Mouse (Mus musculus): ENCODE data around the gene Grhpr.
"Not testable (repeated sequence)": the region's sequence is repeated elsewhere in the genome, so short reads cannot be mapped to it uniquely, and the experiment has no call there.

The Grhpr gene

GRCm38 (mm10) chr4:44974331-44974730 lies 6.9 kb upstream of the Grhpr start:
- no peak for DNase-seq (ENCODE audit: low spot score)

DNA sequence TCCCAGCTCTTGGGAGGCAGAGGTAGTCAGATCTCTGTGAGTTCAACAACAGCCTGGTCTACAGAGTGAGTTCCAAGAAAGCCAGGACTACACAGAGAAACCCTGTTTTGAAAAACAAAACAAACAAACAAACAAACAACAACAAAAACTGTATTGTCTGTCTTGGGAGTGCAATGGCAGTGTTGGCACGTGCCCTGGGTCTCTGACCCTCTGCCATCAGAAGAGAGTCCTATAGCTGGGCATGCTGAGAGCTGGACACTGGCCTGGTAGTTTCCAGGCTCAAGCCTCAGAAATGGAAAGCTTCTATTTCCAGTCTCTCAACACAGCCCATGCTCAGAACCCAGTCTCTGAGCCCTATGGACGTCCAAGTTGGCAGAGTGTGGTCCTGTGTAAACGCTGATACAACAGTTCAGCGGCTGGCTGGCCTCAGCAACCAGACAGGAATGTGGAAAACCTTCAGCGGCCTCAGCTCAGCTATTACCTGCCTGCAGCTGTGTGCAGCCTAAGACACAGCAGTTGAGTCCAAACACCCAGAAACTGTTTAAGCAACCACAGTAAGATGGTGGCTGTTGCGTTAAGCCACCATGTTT lies 5.1 kb upstream of the Grhpr start:
- no peak for DNase-seq (ENCODE audit: low spot score)

DNA sequence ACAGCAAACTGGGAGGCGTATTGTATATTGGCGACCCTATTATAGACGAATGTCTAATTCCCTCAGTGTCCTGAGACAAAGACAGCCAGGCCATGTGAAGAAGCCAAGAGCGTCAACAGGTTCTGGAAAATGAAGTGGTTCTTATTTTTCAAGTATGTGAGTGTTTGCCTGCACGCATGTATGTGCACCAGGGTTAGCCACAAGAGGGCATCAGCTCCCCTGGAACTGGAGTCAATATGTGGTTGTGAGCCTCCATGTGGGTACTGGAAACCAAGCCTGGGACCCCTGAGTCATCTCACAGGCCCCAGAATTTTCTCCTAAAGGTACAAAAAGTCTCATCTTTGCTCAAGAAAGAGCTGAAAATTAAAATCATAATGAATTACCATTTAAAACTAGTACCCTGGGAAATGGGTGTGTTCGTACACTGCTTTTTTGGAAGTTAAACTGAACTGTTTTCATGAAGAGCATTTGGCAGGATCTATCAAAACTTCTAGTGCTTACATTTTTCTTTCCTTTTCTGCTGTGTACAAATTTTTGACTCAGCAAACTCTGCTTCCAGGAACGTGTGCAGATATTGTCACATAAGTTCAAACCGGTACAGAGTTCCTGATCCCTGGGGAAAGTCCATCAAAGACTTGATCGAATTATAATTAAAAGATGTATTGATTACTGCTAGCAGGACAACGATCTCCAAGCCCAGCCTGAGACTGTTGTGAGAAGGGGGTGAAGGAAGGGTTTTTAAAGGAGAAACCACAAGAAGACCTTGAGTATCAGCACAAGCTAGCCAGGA lies 4.1 kb upstream of the Grhpr start:
- no peak for DNase-seq (ENCODE audit: low spot score)

- DNase-seq (ENCODE audit: low spot score): no peak
These were observed 3.0 kb upstream of the Grhpr start for GRCm38 (mm10) chr4:44978175-44978574.

- DNase-seq (ENCODE audit: low spot score): no peak
These were observed 1.3 kb upstream of the Grhpr start for GRCm38 (mm10) chr4:44979794-44980338.

GRCm38 (mm10) chr4:44981974-44982287 lies 736 bp downstream of the Grhpr start:
- no peak for DNase-seq (ENCODE audit: low spot score)

DNA sequence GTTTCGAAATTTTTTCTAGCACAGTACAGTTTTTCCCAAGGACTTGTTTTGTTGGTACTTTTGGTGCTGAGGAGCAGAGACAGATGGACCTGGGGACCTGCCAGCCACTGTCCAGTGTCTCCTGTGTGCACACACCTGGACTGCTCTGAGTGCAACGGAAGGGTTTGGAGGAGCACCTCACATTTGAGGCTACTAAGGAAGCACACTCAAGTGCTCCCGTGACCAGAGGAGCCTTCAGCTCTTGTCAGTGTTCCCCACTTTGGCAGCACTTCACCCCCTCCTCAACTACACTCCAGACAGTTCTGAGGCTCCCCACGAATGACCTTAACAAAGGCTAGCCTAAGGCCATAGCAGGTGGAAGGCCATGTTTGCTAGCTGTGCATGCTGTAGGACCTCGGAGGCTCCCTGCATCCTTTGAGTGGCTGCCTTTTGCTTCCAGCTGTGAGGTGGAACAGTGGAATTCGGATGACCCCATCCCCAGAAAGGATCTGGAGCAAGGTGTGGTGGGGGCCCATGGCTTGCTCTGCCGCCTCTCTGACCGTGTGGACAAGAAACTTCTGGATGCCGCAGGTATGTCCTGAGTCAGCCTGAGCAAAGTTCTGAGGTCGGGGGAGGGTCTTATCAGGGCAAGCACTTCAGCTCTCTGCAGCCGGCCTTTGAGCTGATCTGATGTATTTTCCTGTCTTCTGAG lies 1.4 kb downstream of the Grhpr start:
- no peak for DNase-seq (ENCODE audit: low spot score)

DNA sequence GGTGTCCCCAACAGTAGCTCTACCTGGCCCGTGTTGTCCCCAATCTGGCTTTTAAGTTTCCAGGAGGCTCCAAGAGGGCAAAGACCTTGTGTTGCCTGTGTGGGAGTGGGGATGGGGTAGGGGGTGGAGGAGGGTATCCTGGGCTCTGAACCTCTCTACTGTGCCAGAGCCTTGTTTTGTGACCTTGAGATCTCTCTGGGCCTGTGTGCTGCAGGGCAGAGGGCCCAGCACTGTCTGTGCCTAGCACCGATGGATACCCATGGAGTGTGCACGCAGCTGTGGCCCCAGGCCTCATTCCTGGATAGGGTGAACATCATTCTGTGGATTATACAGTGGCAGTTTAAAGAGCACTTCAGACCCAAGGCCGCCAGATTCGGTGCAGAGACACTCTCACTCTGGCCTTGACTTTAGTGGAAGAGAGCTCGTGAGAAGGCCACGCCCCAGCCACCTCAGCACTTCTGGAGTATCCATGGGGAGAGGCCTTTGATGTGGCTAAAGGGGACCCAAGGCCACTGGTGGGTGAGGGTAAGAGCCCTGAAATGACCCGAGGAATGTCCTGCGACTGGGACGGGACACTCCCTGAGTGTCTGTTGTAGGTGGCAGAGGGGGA lies 2.0 kb downstream of the Grhpr start:
- no peak for DNase-seq (ENCODE audit: low spot score)

- no peak for DNase-seq (ENCODE audit: low spot score)
These were observed 9.4 kb downstream of the Grhpr start for GRCm38 (mm10) chr4:44990560-44990959.

DNA sequence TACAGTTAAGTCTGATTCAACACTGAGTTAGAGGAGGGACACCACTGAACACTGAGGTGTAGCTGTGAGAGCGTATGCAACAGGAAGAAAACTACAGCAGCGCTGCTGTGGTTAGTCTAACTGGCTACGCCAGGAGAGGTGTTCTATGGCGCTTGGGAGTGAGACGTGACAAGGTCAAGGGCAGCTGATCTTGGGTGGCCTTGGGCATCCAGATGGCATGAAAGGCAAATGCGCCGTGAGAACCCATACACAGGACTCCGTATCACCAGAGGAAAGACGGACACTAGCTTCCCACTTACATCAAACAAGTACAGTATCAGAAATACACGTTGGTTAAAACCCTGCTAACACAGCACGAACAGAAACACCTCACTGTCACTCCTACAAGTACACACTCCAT lies 11.1 kb downstream of the Grhpr start:
- not testable (repeated sequence) for DNase-seq (ENCODE audit: low spot score)

GRCm38 (mm10) chr4:44993179-44993578 lies 12.0 kb downstream of the Grhpr start:
- not testable (repeated sequence) for DNase-seq (ENCODE audit: low spot score)

GRCm38 (mm10) chr4:44993847-44994246 lies 12.7 kb downstream of the Grhpr start:
- DNase-seq (ENCODE audit: low spot score): no peak

DNA sequence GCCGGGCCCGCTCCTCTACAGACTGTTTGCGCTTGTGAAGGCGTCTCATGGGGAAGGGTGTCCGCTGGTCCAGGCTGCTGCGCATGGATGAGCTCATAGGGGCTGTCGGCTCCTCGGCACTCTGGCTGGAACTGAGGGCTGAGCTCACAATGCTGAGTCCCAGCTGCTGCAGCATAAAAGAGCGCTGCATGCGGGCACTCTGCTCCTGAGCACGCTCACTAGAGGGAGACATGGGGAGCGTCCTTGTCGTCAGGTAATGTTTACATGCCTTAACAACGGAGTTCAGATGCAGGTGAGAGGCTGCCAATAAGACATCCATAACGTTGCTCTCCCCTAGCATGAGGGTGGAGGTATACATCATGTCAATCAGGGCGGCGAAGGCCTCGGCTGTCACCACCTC lies 13.6 kb downstream of the Grhpr start:
- no peak for DNase-seq (ENCODE audit: low spot score)

- no peak for DNase-seq (ENCODE audit: low spot score)
These were observed 16.9 kb downstream of the Grhpr start for GRCm38 (mm10) chr4:44998071-44998470.

- DNase-seq (ENCODE audit: low spot score): no peak
These were observed 18.8 kb downstream of the Grhpr start for GRCm38 (mm10) chr4:45000001-45000400.

GRCm38 (mm10) chr4:45005452-45005851 lies 24.3 kb downstream of the Grhpr start:
- DNase-seq (ENCODE audit: low spot score): no peak

GRCm38 (mm10) chr4:45010806-45011415 lies 29.7 kb downstream of the Grhpr start:
- DNase-seq (ENCODE audit: low spot score): no peak

DNA sequence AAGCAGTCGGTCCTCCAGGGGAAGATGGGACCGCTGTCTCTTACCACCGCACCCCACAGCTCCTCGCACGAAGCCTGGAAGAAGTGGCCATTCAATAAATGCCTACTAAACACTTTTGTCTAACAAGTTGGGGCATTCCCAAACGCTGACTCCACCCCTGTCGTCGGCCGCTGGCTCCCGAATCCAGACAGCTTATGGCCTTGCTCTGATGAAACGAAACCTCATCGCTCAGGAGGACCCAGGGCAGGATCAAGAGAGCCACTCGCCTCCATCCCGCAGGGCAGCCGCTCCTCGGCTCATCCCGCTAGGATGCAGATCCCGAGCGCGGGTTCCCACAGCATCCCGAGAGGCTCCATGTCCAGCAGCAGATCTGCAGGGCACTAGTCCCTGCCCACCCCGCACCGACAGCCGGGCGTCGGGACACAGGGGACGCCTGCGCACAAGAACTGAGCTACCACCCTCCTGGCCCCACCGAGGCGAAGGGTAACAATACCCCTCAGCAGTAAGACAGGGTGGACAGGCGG lies 30.4 kb downstream of the Grhpr start:
- peak; percentile 38 for DNase-seq (ENCODE audit: low spot score)

- DNase-seq (ENCODE audit: low spot score): peak; percentile 100
These were observed 31.1 kb downstream of the Grhpr start, which contains the start of gene Zbtb5 for GRCm38 (mm10) chr4:45012105-45012975. TSS of gene Zbtb5 (minus strand) at chr4:45012412.

DNA sequence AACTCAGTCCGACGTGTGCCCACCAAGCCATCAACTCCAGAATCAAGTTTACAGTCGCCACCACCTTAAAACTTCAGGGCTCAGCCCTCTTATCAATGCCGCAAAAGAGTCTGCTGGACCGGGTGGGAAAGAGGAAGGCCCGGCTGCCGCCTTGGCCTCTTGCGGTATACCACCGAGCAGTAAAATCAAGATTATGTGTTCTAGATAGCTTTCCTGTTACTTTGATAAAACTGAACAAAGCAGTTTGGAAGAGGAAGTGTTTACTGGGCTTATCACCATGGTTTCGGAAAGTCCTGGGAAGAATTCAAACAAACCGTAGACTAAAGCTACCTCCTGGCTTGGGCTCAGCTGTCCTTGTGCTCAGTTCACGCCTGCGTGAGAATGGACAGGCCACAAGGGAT lies 31.8 kb downstream of the Grhpr start:
- no peak for DNase-seq (ENCODE audit: low spot score)

DNA sequence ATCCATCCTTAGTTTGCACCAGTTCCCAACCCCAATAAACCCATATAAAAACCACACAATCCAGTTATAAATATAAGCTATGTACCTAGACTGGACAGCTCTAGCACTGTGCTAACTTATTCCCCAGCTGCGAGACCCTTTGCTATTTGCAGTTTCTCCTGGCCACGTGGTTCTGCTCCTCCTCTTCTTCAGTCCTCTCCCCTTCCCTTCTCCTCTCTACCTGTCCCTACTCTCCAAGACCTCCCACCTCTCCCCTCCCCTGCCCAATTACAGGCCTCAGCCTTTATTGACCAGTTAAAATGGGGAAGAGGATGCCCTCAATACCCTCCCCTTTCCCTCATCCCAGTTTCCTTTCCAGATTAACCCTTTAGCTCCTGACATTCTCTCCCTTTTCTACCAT lies 32.3 kb downstream of the Grhpr start:
- no peak for DNase-seq (ENCODE audit: low spot score)

Data from T-cell, adult 2 months (primary cell).